Mouse (Mus musculus): ENCODE data around the gene St3gal4. TPM values are rescaled to one million over a fixed set of nuclear protein-coding genes. Genes with fewer than 3 reads are reported as not detected.
"Not testable (repeated sequence)": the region's sequence is repeated elsewhere in the genome, so short reads cannot be mapped to it uniquely, and the experiment has no call there.

Gene St3gal4
- polyA plus RNA-seq, 1 experiment from 2014 or later, result 250 TPM

- H3K9ac ChIP-seq (ENCODE audit: low read depth, low read length), result no peak overlapping the region
- no peaks in the 10 kb centered on the region for H3K27me3 ChIP-seq (replicated peaks; ENCODE audit: control insufficient read depth, insufficient read depth, low read length)
- no peak overlapping the region for H3K4me2 ChIP-seq (ENCODE audit: low read depth, low read length)
- peak; percentile 33; the same call in 1 of the 2 replicates for ATAC-seq
- WGBS, result 59% methylated on average over 4 of the region's 4 CpGs
- no peak overlapping the region for H3K27ac ChIP-seq (ENCODE audit: low read length)
- no peak overlapping the region for H3K4me3 ChIP-seq (ENCODE audit: low read length)
- H3K36me3 ChIP-seq (ENCODE audit: control insufficient read depth, insufficient read depth, low read length), result no peaks in the 10 kb centered on the region
- no peaks in the 10 kb centered on the region for H3K4me1 ChIP-seq (ENCODE audit: control insufficient read depth, insufficient read depth, low read length)
- no peaks in the 10 kb centered on the region for H3K9me3 ChIP-seq (ENCODE audit: control insufficient read depth, low read length)
Measured at GRCm38 (mm10) chr9:35156862-35157261, 37.8 kb upstream of the St3gal4 start.

- no peaks in the 10 kb centered on the region for H3K4me1 ChIP-seq (ENCODE audit: control insufficient read depth, insufficient read depth, low read length)
- H3K9me3 ChIP-seq (ENCODE audit: control insufficient read depth, low read length), result no peaks in the 10 kb centered on the region
- 83% methylated on average over 5 of the region's 5 CpGs for WGBS
- no peaks in the 10 kb centered on the region for H3K27me3 ChIP-seq (replicated peaks; ENCODE audit: control insufficient read depth, insufficient read depth, low read length)
- ATAC-seq, result peak; percentile 51
- no peak overlapping the region for H3K4me3 ChIP-seq (ENCODE audit: low read length)
- H3K36me3 ChIP-seq (ENCODE audit: control insufficient read depth, insufficient read depth, low read length), result no peaks in the 10 kb centered on the region
- no peak overlapping the region for H3K27ac ChIP-seq (ENCODE audit: low read length)
- H3K4me2 ChIP-seq (ENCODE audit: low read depth, low read length), result no peak overlapping the region
- no peak overlapping the region for H3K9ac ChIP-seq (ENCODE audit: low read depth, low read length)
Measured at GRCm38 (mm10) chr9:35156002-35156710, 37.1 kb upstream of the St3gal4 start.

- no peak overlapping the region for H3K4me2 ChIP-seq (ENCODE audit: low read depth, low read length)
- no peaks in the 10 kb centered on the region for H3K36me3 ChIP-seq (ENCODE audit: control insufficient read depth, insufficient read depth, low read length)
- ATAC-seq, result no peak
- H3K9me3 ChIP-seq (ENCODE audit: control insufficient read depth, low read length), result no peaks in the 10 kb centered on the region
- H3K27me3 ChIP-seq (replicated peaks; ENCODE audit: control insufficient read depth, insufficient read depth, low read length), result no peaks in the 10 kb centered on the region
- no peak overlapping the region for H3K27ac ChIP-seq (ENCODE audit: low read length)
- H3K9ac ChIP-seq (ENCODE audit: low read depth, low read length), result no peak overlapping the region
- WGBS, result 91% methylated on average over 1 of the region's 1 CpGs
- H3K4me3 ChIP-seq (ENCODE audit: low read length), result no peak overlapping the region
- no peaks in the 10 kb centered on the region for H3K4me1 ChIP-seq (ENCODE audit: control insufficient read depth, insufficient read depth, low read length)
Measured at GRCm38 (mm10) chr9:35152923-35153322, 33.9 kb upstream of the St3gal4 start.

- H3K27me3 ChIP-seq (replicated peaks; ENCODE audit: control insufficient read depth, insufficient read depth, low read length); H3K9ac ChIP-seq (ENCODE audit: low read depth, low read length); ATAC-seq; H3K4me2 ChIP-seq (ENCODE audit: low read depth, low read length); H3K4me1 ChIP-seq (ENCODE audit: control insufficient read depth, insufficient read depth, low read length); H3K27ac ChIP-seq (ENCODE audit: low read length); H3K4me3 ChIP-seq (ENCODE audit: low read length); H3K36me3 ChIP-seq (ENCODE audit: control insufficient read depth, insufficient read depth, low read length); H3K9me3 ChIP-seq (ENCODE audit: control insufficient read depth, low read length): not testable (repeated sequence)
Measured at GRCm38 (mm10) chr9:35148822-35149221, 29.8 kb upstream of the St3gal4 start.

DNA sequence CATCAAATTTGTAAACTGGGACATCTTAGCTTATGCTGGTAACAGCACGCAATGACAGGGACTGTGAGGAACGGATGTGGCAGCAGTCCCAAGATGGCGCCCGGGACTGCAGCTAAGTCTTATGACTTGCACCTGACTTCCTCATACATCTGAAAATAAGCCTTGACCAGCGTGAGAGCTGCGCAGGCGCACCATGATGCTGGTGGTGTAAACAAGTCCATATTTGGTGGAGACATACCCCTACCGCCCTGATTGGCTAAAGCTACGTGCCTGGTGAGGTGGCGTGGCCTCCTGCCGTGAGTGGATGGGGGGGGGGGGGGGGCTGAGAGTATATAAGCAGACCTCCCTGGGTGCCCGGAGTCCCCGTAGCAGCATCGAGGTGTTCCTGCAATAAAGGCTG, 28.2 kb upstream of the St3gal4 start:
- H3K9me3 ChIP-seq (ENCODE audit: control insufficient read depth, low read length); H3K4me1 ChIP-seq (ENCODE audit: control insufficient read depth, insufficient read depth, low read length); H3K36me3 ChIP-seq (ENCODE audit: control insufficient read depth, insufficient read depth, low read length); H3K27ac ChIP-seq (ENCODE audit: low read length); H3K27me3 ChIP-seq (replicated peaks; ENCODE audit: control insufficient read depth, insufficient read depth, low read length); ATAC-seq; H3K9ac ChIP-seq (ENCODE audit: low read depth, low read length); H3K4me2 ChIP-seq (ENCODE audit: low read depth, low read length); H3K4me3 ChIP-seq (ENCODE audit: low read length): not testable (repeated sequence)
- 93% methylated on average over 14 of the region's 14 CpGs for WGBS

DNA sequence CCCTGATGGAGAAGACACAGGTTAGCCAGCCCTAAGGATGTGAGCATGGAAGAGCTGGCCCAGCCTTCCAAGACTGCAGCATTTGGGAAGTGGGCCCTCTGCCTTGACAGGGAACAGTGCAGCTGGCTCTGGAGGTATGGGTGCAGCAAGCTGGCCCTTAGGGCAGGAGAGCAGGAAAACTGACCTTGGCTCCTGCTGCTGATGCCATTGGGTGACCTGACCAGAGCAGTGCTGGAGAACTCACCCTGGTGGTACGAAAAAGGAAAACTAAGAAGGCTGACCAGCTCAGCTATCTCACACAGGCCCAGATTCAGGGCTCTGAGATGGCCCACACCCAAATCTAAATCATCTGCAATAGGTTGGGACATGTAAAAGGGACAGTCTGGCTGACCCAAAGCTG, 26.8 kb upstream of the St3gal4 start:
- ATAC-seq, result no peak
- H3K9me3 ChIP-seq (ENCODE audit: control insufficient read depth, low read length), result no peaks in the 10 kb centered on the region
- no peaks in the 10 kb centered on the region for H3K27me3 ChIP-seq (replicated peaks; ENCODE audit: control insufficient read depth, insufficient read depth, low read length)
- H3K4me1 ChIP-seq (ENCODE audit: control insufficient read depth, insufficient read depth, low read length), result no peaks in the 10 kb centered on the region
- WGBS, result 79% methylated on average over 1 of the region's 1 CpGs
- H3K4me2 ChIP-seq (ENCODE audit: low read depth, low read length), result no peak overlapping the region
- H3K9ac ChIP-seq (ENCODE audit: low read depth, low read length), result no peak overlapping the region
- no peak overlapping the region for H3K27ac ChIP-seq (ENCODE audit: low read length)
- H3K36me3 ChIP-seq (ENCODE audit: control insufficient read depth, insufficient read depth, low read length), result no peaks in the 10 kb centered on the region
- no peak overlapping the region for H3K4me3 ChIP-seq (ENCODE audit: low read length)

GRCm38 (mm10) chr9:35145118-35145517, 26.1 kb upstream of the St3gal4 start:
- H3K9ac ChIP-seq (ENCODE audit: low read depth, low read length), result no peak overlapping the region
- no peaks in the 10 kb centered on the region for H3K36me3 ChIP-seq (ENCODE audit: control insufficient read depth, insufficient read depth, low read length)
- no peaks in the 10 kb centered on the region for H3K4me1 ChIP-seq (ENCODE audit: control insufficient read depth, insufficient read depth, low read length)
- no peaks in the 10 kb centered on the region for H3K9me3 ChIP-seq (ENCODE audit: control insufficient read depth, low read length)
- WGBS, result 83% methylated on average over 9 of the region's 9 CpGs
- H3K27ac ChIP-seq (ENCODE audit: low read length), result no peak overlapping the region
- no peaks in the 10 kb centered on the region for H3K27me3 ChIP-seq (replicated peaks; ENCODE audit: control insufficient read depth, insufficient read depth, low read length)
- ATAC-seq, result no peak
- H3K4me2 ChIP-seq (ENCODE audit: low read depth, low read length), result no peak overlapping the region
- H3K4me3 ChIP-seq (ENCODE audit: low read length), result no peak overlapping the region

DNA sequence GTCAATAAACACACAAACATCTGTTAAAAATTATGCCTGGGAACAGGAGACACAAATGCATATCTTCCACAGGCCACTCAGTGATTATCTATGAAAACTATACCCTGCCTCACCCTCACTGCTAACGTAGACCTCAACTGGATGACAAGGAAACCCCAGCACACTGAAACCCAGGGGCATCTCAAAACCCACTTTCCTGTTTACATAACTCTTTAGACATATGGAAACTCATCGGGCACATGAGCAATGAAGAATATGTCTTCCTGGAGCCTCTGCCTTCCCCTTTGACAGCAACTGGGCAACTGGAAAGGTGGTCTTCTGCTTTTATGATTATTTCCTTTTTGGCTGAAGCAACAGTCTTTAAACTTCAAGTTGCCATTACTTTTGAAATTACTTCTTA, 23.2 kb upstream of the St3gal4 start:
- Histone ChIP-seq H3K9ac (ENCODE audit: low read depth, low read length) (no peak overlapping the region), H3K4me1 (ENCODE audit: control insufficient read depth, insufficient read depth, low read length) (no peaks in the 10 kb centered on the region; the same call in 1 of the 2 replicates), H3K9me3 (ENCODE audit: control insufficient read depth, low read length) (no peaks in the 10 kb centered on the region), H3K27ac (ENCODE audit: low read length) (no peak overlapping the region), H3K36me3 (ENCODE audit: control insufficient read depth, insufficient read depth, low read length) (no peaks in the 10 kb centered on the region), H3K27me3 (replicated peaks; ENCODE audit: control insufficient read depth, insufficient read depth, low read length) (no peaks in the 10 kb centered on the region), H3K4me3 (ENCODE audit: low read length) (no peak overlapping the region), H3K4me2 (ENCODE audit: low read depth, low read length) (no peak overlapping the region)
- 59% methylated on average over 2 of the region's 2 CpGs for WGBS
- ATAC-seq, result no peak

DNA sequence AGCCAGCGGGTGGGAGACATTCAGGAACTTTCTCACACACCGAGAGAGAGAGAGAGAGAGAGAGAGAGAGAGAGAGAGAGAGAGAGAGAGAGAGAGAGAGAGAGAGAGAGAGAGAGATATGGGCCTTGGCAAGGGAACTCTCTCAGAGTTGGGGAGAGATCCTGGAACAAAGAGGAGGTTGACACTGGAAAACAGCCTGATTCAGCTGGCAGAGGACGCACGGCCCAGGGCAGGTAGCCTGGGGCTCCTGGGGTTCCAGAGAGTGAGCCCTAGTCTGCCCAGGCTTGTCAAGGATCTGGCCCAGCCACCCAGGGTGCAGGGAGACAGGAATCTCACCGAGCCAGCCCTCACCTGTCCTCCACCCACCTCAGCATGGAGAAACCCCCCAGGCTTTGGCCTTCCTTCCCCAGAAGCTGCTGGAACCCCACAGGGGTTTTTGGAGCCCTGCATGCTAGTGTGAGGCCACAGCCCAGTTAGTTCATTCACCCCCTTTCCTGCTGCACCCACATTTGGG, 20.2 kb upstream of the St3gal4 start:
- no peaks in the 10 kb centered on the region for H3K9me3 ChIP-seq (ENCODE audit: control insufficient read depth, low read length)
- H3K27ac ChIP-seq (ENCODE audit: low read length), result no peak overlapping the region
- no peaks in the 10 kb centered on the region; the same call in 1 of the 2 replicates for H3K4me1 ChIP-seq (ENCODE audit: control insufficient read depth, insufficient read depth, low read length)
- no peak overlapping the region for H3K9ac ChIP-seq (ENCODE audit: low read depth, low read length)
- H3K27me3 ChIP-seq (replicated peaks; ENCODE audit: control insufficient read depth, insufficient read depth, low read length), result no peaks in the 10 kb centered on the region
- 84% methylated on average over 5 of the region's 5 CpGs for WGBS
- no peak overlapping the region for H3K4me2 ChIP-seq (ENCODE audit: low read depth, low read length)
- no peak overlapping the region for H3K4me3 ChIP-seq (ENCODE audit: low read length)
- no peak for ATAC-seq
- 0 out of 2 replicates have a peak, but pooled peaks cover 6% of the 10 kb centered on the region for H3K36me3 ChIP-seq (ENCODE audit: control insufficient read depth, insufficient read depth, low read length)

DNA sequence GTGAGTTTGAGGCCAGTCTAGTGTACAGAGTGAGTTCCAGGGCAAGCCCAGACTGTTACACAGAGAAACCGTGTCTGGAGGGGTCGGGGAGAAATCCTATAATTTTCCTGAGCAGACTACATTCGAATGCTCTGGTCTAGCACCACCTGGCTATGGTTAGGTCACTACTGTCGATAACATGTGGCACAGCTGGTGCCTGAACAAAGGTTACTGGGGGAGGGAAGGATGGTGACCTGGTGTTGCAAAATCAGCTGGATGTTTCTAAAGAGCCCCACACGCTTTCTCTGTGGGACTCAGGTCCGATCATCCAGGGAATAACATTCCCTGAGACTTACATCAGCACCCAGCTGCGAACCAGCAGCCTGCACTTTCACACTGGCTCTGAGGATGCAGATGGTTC, 19.0 kb upstream of the St3gal4 start:
- 0 out of 2 replicates have a peak, but pooled peaks cover 6% of the 10 kb centered on the region for H3K36me3 ChIP-seq (ENCODE audit: control insufficient read depth, insufficient read depth, low read length)
- 68% methylated on average over 7 of the region's 7 CpGs for WGBS
- ATAC-seq, result peak; percentile 43
- H3K9me3 ChIP-seq (ENCODE audit: control insufficient read depth, low read length), result no peaks in the 10 kb centered on the region
- no peak overlapping the region for H3K4me3 ChIP-seq (ENCODE audit: low read length)
- no peaks in the 10 kb centered on the region; the same call in 1 of the 2 replicates for H3K4me1 ChIP-seq (ENCODE audit: control insufficient read depth, insufficient read depth, low read length)
- H3K27me3 ChIP-seq (replicated peaks; ENCODE audit: control insufficient read depth, insufficient read depth, low read length), result no peaks in the 10 kb centered on the region
- no peak overlapping the region for H3K4me2 ChIP-seq (ENCODE audit: low read depth, low read length)
- no peak overlapping the region for H3K27ac ChIP-seq (ENCODE audit: low read length)
- no peak overlapping the region for H3K9ac ChIP-seq (ENCODE audit: low read depth, low read length)
